Mouse (Mus musculus) lung, adult 2 months (tissue): ENCODE data around the gene Nol4l. TPM values are rescaled to one million over a fixed set of nuclear protein-coding genes. Genes with fewer than 3 reads are reported as not detected.
A peak's percentile ranks its signal among the peaks of the same experiment; 100 is the strongest.

Experiments used
- DNase-seq: peaks from one replicate; pipeline ENCODE4 v3.0.0; 2022
- H3K4me1 ChIP-seq: fragments of 200-500 bp; 2 replicates; pipeline ENCODE4 v1.6.1; 2011; ENCODE audit warnings: low read length; ENCODE audit not compliant: control insufficient read depth, insufficient read depth
- H3K4me3 ChIP-seq: fragments of 200-500 bp; replicated peaks from 2 replicates; pipeline ENCODE3; 2011; ENCODE audit warnings: low read depth, mild to moderate bottlenecking, control low read depth, low read length; ENCODE audit errors: extremely low read depth
- CTCF ChIP-seq: fragments of 200-500 bp; IDR thresholded peaks from 2 replicates; pipeline ENCODE4 v1.5.1; 2011; ENCODE audit warnings: mild to moderate bottlenecking, low read length, control low read depth; ENCODE audit not compliant: insufficient read depth
- POLR2A ChIP-seq: fragments of 200-500 bp; IDR thresholded peaks from 2 replicates; pipeline ENCODE4 v1.6.1; 2011; ENCODE audit warnings: low read depth, mild to moderate bottlenecking, control low read depth, low read length, borderline replicate concordance; ENCODE audit errors: extremely low read depth
- WGBS: fragments of 180-500 bp; shearing (Covaris S2); methylation state at CpG from one replicate; pipeline ENCODE4 v1.1.7; 2018; 5-methylcytosine and 5-hydroxymethylcytosine counted together
- polyA plus RNA-seq: library from polyadenylated mRNA; depleted of rRNA; stranded (reverse); fragments of >200 nt; gene quantifications from 2 replicates; pipeline ENCODE4 v1.2.3, GENCODE M21; 2012

The Nol4l gene
- polyA plus RNA-seq, 1 experiment, result 14.7 TPM

GRCm38 (mm10) chr2:153527580-153528531 lies 1.9 kb downstream of the Nol4l start:
- no peak for TF ChIP-seq CTCF
- TF ChIP-seq POLR2A, result no peak
- 5% methylated on average over 80 of the region's 85 CpGs for WGBS
- peak overlapping the region; percentile 39 for H3K4me3 ChIP-seq
- DNase-seq, result peak; percentile 42
- no peaks in the 10 kb centered on the region for H3K4me1 ChIP-seq

- TF ChIP-seq CTCF (no peak), POLR2A (no peak)
- WGBS, result 68% methylated on average over 9 of the region's 9 CpGs
- no peak overlapping the region for H3K4me3 ChIP-seq
Measured at GRCm38 (mm10) chr2:153526850-153527530, 2.8 kb downstream of the Nol4l start.

GRCm38 (mm10) chr2:153525906-153526311 lies 3.9 kb downstream of the Nol4l start:
- DNase-seq, result no peak
- TF ChIP-seq CTCF, result no peak
- 33% methylated on average over 10 of the region's 10 CpGs for WGBS
- Histone ChIP-seq H3K4me3 (no peak overlapping the region), H3K4me1 (no peaks in the 10 kb centered on the region)

More at GRCm38 (mm10) chr2:153526850-153527530, 2.8 kb downstream of the Nol4l start:
- no peak for DNase-seq
- no peaks in the 10 kb centered on the region for H3K4me1 ChIP-seq

- TF ChIP-seq POLR2A (no peak), CTCF (no peak)
- Histone ChIP-seq H3K4me1 (no peaks in the 10 kb centered on the region), H3K4me3 (no peak overlapping the region)
- no peak for DNase-seq
- WGBS, result 82% methylated on average over 2 of the region's 2 CpGs
Measured at GRCm38 (mm10) chr2:153524727-153525126, 5.0 kb downstream of the Nol4l start.

GRCm38 (mm10) chr2:153523656-153524055 lies 6.1 kb downstream of the Nol4l start:
- DNase-seq, result no peak
- TF ChIP-seq CTCF (no peak), POLR2A (no peak)
- Histone ChIP-seq H3K4me1 (no peaks in the 10 kb centered on the region), H3K4me3 (no peak overlapping the region)
- 88% methylated on average over 12 of the region's 12 CpGs for WGBS

GRCm38 (mm10) chr2:153523143-153523542 lies 6.6 kb downstream of the Nol4l start:
- 73% methylated on average over 9 of the region's 9 CpGs for WGBS
- no peak for DNase-seq
- Histone ChIP-seq H3K4me3 (no peak overlapping the region), H3K4me1 (no peaks in the 10 kb centered on the region)
- no peak for TF ChIP-seq POLR2A
- no peak for TF ChIP-seq CTCF

GRCm38 (mm10) chr2:153522270-153522669 lies 7.5 kb downstream of the Nol4l start:
- no peak for TF ChIP-seq CTCF
- no peak for TF ChIP-seq POLR2A
- H3K4me1 ChIP-seq, result no peaks in the 10 kb centered on the region
- no peak overlapping the region for H3K4me3 ChIP-seq
- no peak for DNase-seq
- WGBS, result 64% methylated on average over 4 of the region's 4 CpGs

- H3K4me3 ChIP-seq, result no peak overlapping the region
- DNase-seq, result no peak
- 79% methylated on average over 9 of the region's 9 CpGs for WGBS
- TF ChIP-seq CTCF (no peak), POLR2A (no peak)
- no peaks in the 10 kb centered on the region for H3K4me1 ChIP-seq
Measured at GRCm38 (mm10) chr2:153520057-153520456, 9.7 kb downstream of the Nol4l start.

- no peak for TF ChIP-seq CTCF
- no peak for TF ChIP-seq POLR2A
- H3K4me3 ChIP-seq, result no peak overlapping the region
- no peak for DNase-seq
- H3K4me1 ChIP-seq, result no peaks in the 10 kb centered on the region
- WGBS, result 41% methylated on average over 4 of the region's 4 CpGs
Measured at GRCm38 (mm10) chr2:153516961-153517360, 12.8 kb downstream of the Nol4l start.

GRCm38 (mm10) chr2:153515582-153515981 lies 14.2 kb downstream of the Nol4l start:
- WGBS, result 77% methylated on average over 6 of the region's 6 CpGs
- Histone ChIP-seq H3K4me1 (no peaks in the 10 kb centered on the region), H3K4me3 (no peak overlapping the region)
- DNase-seq, result no peak
- TF ChIP-seq CTCF (no peak), POLR2A (no peak)
